Mouse (Mus musculus) intestine, postnatal 0 days (tissue): ENCODE data around the gene Clhc1. TPM values are rescaled to one million over a fixed set of nuclear protein-coding genes. Genes with fewer than 3 reads are reported as not detected.

Experiments used
- ATAC-seq: fragments of 200-750 bp; cut with Nextera tagmentation; 2 replicates; pipeline ENCODE4 v1.8.0; 2017; ENCODE audit warnings: mild to moderate bottlenecking, moderate TSS enrichment, moderate library complexity
- H3K27ac ChIP-seq: fragments of 300-500 bp; sonication (generic); 2 replicates; pipeline ENCODE4 v1.5.1; 2014; ENCODE audit warnings: mild to moderate bottlenecking, low read depth, low read length, moderate library complexity
- H3K27me3 ChIP-seq: fragments of 300-500 bp; sonication (generic); replicated peaks from 2 replicates; pipeline ENCODE4 v1.6.1; 2014; ENCODE audit warnings: low read length, mixed read lengths; ENCODE audit not compliant: control insufficient read depth, insufficient read depth
- H3K36me3 ChIP-seq: fragments of 300-500 bp; sonication (generic); 2 replicates; pipeline ENCODE4 v1.6.1; 2014; ENCODE audit warnings: mild to moderate bottlenecking, moderate library complexity; ENCODE audit not compliant: control insufficient read depth, insufficient read depth
- H3K4me1 ChIP-seq: fragments of 300-500 bp; sonication (generic); replicated peaks from 2 replicates; pipeline ENCODE4 v1.6.1; 2014; ENCODE audit warnings: antibody characterized with exemption, low read length, mixed read lengths; ENCODE audit not compliant: control insufficient read depth, insufficient read depth
- H3K4me2 ChIP-seq: fragments of 300-500 bp; sonication (generic); replicated peaks from 2 replicates; pipeline ENCODE4 v1.6.1; 2014; ENCODE audit warnings: low read depth, mild to moderate bottlenecking, moderate library complexity
- H3K4me3 ChIP-seq: fragments of 300-500 bp; sonication (generic); 2 replicates; pipeline ENCODE4 v1.5.1; 2014; ENCODE audit warnings: low read depth, low read length
- H3K9ac ChIP-seq: fragments of 300-500 bp; sonication (generic); 2 replicates; pipeline ENCODE4 v1.6.1; 2014; ENCODE audit warnings: mild to moderate bottlenecking, low read depth, low read length
- H3K9me3 ChIP-seq: fragments of 300-500 bp; sonication (generic); 2 replicates; pipeline ENCODE4 v1.6.1; 2016; ENCODE audit warnings: mixed run types; ENCODE audit not compliant: control insufficient read depth
- CTCF ChIP-seq: sonication (generic); IDR thresholded peaks from 2 replicates; pipeline ENCODE4 v1.5.1; 2016; ENCODE audit warnings: low read depth, mild to moderate bottlenecking, control low read depth, antibody characterized with exemption, moderate library complexity
- WGBS: fragments of 180-500 bp; shearing (Covaris S2); extraction: QIAGEN DNeasy Blood & Tissue Kit; methylation state at CpG from one replicate; pipeline ENCODE4 v1.1.7; 2014; 5-methylcytosine and 5-hydroxymethylcytosine counted together
- polyA plus RNA-seq: library from polyadenylated mRNA; unstranded; fragments of >200 nt; fragmentation: Nextera tagmentation; extraction: Ambion mirVana; gene quantifications from 2 replicates; pipeline ENCODE4 v1.2.1, GENCODE M21; 2015

The Clhc1 gene
- polyA plus RNA-seq, 1 experiment from 2014 or later, result not detected

- no peak for ATAC-seq
- no peak overlapping the region for H3K27ac ChIP-seq
- no peaks in the 10 kb centered on the region for H3K27me3 ChIP-seq
- H3K9ac ChIP-seq, result no peak overlapping the region
- 49% methylated on average over 2 of the region's 2 CpGs for WGBS
- H3K9me3 ChIP-seq, result no peaks in the 10 kb centered on the region
- no peaks in the 10 kb centered on the region for H3K36me3 ChIP-seq
- H3K4me2 ChIP-seq, result no peak overlapping the region
- no peak for TF ChIP-seq CTCF
- H3K4me3 ChIP-seq, result no peak overlapping the region
- H3K4me1 ChIP-seq, result peaks cover 5% of the 10 kb centered on the region; the same call in 1 of the 2 replicates
Measured at GRCm38 (mm10) chr11:29603581-29603980, 55.8 kb downstream of the Clhc1 start.

GRCm38 (mm10) chr11:29607465-29607990 lies 59.8 kb downstream of the Clhc1 start:
- Histone ChIP-seq H3K27ac (peak overlapping the region; percentile 82), H3K9ac (no peak overlapping the region), H3K36me3 (no peaks in the 10 kb centered on the region), H3K4me3 (no peak overlapping the region), H3K4me1 (peaks cover 5% of the 10 kb centered on the region; the same call in 1 of the 2 replicates), H3K27me3 (no peaks in the 10 kb centered on the region), H3K4me2 (no peak overlapping the region), H3K9me3 (no peaks in the 10 kb centered on the region)
- peak; percentile 97 for ATAC-seq
- TF ChIP-seq CTCF, result no peak
- 46% methylated on average over 2 of the region's 2 CpGs for WGBS

GRCm38 (mm10) chr11:29609756-29610468 lies 62.2 kb downstream of the Clhc1 start:
- no peak overlapping the region for H3K4me2 ChIP-seq
- H3K9ac ChIP-seq, result no peak overlapping the region
- ATAC-seq, result no peak
- H3K4me3 ChIP-seq, result no peak overlapping the region
- TF ChIP-seq CTCF, result no peak
- no peaks in the 10 kb centered on the region for H3K36me3 ChIP-seq
- H3K9me3 ChIP-seq, result no peaks in the 10 kb centered on the region
- WGBS, result 42% methylated on average over 5 of the region's 5 CpGs
- H3K4me1 ChIP-seq, result peaks cover 5% of the 10 kb centered on the region; the same call in 1 of the 2 replicates
- no peak overlapping the region for H3K27ac ChIP-seq
- H3K27me3 ChIP-seq, result no peaks in the 10 kb centered on the region

GRCm38 (mm10) chr11:29612007-29612406 lies 64.3 kb downstream of the Clhc1 start:
- no peak for TF ChIP-seq CTCF
- peaks cover 5% of the 10 kb centered on the region; the same call in 1 of the 2 replicates for H3K4me1 ChIP-seq
- no peaks in the 10 kb centered on the region for H3K36me3 ChIP-seq
- H3K27me3 ChIP-seq, result no peaks in the 10 kb centered on the region
- no peak overlapping the region for H3K4me2 ChIP-seq
- no peak overlapping the region for H3K4me3 ChIP-seq
- no peak overlapping the region for H3K9ac ChIP-seq
- no peaks in the 10 kb centered on the region for H3K9me3 ChIP-seq
- no peak overlapping the region for H3K27ac ChIP-seq
- no peak for ATAC-seq

GRCm38 (mm10) chr11:29613185-29613735 lies 65.5 kb downstream of the Clhc1 start:
- 37% methylated on average over 4 of the region's 4 CpGs for WGBS

GRCm38 (mm10) chr11:29614217-29614924 lies 66.6 kb downstream of the Clhc1 start:
- Histone ChIP-seq H3K9ac (no peak overlapping the region), H3K4me3 (no peak overlapping the region), H3K9me3 (no peaks in the 10 kb centered on the region), H3K4me1 (no peaks in the 10 kb centered on the region), H3K27ac (no peak overlapping the region), H3K36me3 (no peaks in the 10 kb centered on the region), H3K27me3 (no peaks in the 10 kb centered on the region), H3K4me2 (no peak overlapping the region)
- no peak for TF ChIP-seq CTCF
- ATAC-seq, result 0 out of 2 replicates have a peak, but pooled peaks have one; percentile 27
- WGBS, result 38% methylated on average over 6 of the region's 6 CpGs

More at GRCm38 (mm10) chr11:29613185-29613735, 65.5 kb downstream of the Clhc1 start:
- no peaks in the 10 kb centered on the region for H3K9me3 ChIP-seq
- 0 out of 2 replicates have a peak, but pooled peaks have one; percentile 9 for TF ChIP-seq CTCF
- H3K4me2 ChIP-seq, result peak overlapping the region; percentile 13; the same call in 1 of the 2 replicates
- peak overlapping the region; percentile 28; the same call in 1 of the 2 replicates for H3K27ac ChIP-seq
- peaks cover 2% of the 10 kb centered on the region; the same call in 1 of the 2 replicates for H3K4me1 ChIP-seq
- H3K27me3 ChIP-seq, result no peaks in the 10 kb centered on the region
- no peak overlapping the region for H3K9ac ChIP-seq
- H3K36me3 ChIP-seq, result no peaks in the 10 kb centered on the region
- ATAC-seq, result peak; percentile 65
- no peak overlapping the region for H3K4me3 ChIP-seq
